Mouse (Mus musculus) stomach, postnatal 0 days (tissue): ENCODE results near the gene Akain1. TPM values are rescaled to one million over a fixed set of nuclear protein-coding genes. Genes with fewer than 3 reads are reported as not detected.
A peak's percentile ranks its signal among the peaks of the same experiment; 100 is the strongest.

ENCODE experiments used
- ATAC-seq: fragments of 200-750 bp; cut with Nextera tagmentation; 2 replicates; pipeline ENCODE4 v1.8.0; 2017; ENCODE audit not compliant: low FRiP score, low TSS enrichment
- DNase-seq: peaks from one replicate; pipeline ENCODE4 v3.0.0-alpha.2; 2016; ENCODE audit warnings: low spot score
- H3K27ac ChIP-seq: fragments of 300-500 bp; sonication (generic); replicated peaks from 2 replicates; pipeline ENCODE4 v1.5.1; 2014; ENCODE audit warnings: mild to moderate bottlenecking, control low read depth
- H3K27me3 ChIP-seq: fragments of 300-500 bp; sonication (generic); 2 replicates; pipeline ENCODE4 v1.6.1; 2014; ENCODE audit warnings: low read length; ENCODE audit not compliant: control insufficient read depth, insufficient read depth
- H3K36me3 ChIP-seq: fragments of 300-500 bp; sonication (generic); 2 replicates; pipeline ENCODE4 v1.6.1; 2014; ENCODE audit warnings: low read length, mixed read lengths; ENCODE audit not compliant: control insufficient read depth, insufficient read depth
- H3K4me1 ChIP-seq: fragments of 300-500 bp; sonication (generic); replicated peaks from 2 replicates; pipeline ENCODE4 v1.6.1; 2014; ENCODE audit warnings: antibody characterized with exemption; ENCODE audit not compliant: control insufficient read depth, insufficient read depth
- H3K4me2 ChIP-seq: fragments of 300-500 bp; sonication (generic); replicated peaks from 2 replicates; pipeline ENCODE4 v1.6.1; 2014; ENCODE audit warnings: low read depth, mild to moderate bottlenecking, control low read depth, moderate library complexity
- H3K4me3 ChIP-seq: fragments of 300-500 bp; sonication (generic); 2 replicates; pipeline ENCODE4 v1.5.1; 2014; ENCODE audit warnings: low read depth, low read length, control low read depth
- H3K9ac ChIP-seq: fragments of 300-500 bp; sonication (generic); 2 replicates; pipeline ENCODE4 v1.6.1; 2014; ENCODE audit warnings: mild to moderate bottlenecking, low read length, control low read depth, mixed read lengths
- H3K9me3 ChIP-seq: fragments of 300-500 bp; sonication (generic); 2 replicates; pipeline ENCODE4 v1.6.1; 2016; ENCODE audit warnings: low read length; ENCODE audit not compliant: control insufficient read depth
- CTCF ChIP-seq: IDR thresholded peaks from 2 replicates; pipeline ENCODE4 v1.5.1; 2016; ENCODE audit warnings: antibody characterized with exemption, low read depth, mild to moderate bottlenecking, moderate library complexity
- EP300 ChIP-seq: optimal IDR thresholded peaks from 2 replicates; pipeline ENCODE3; 2016; ENCODE audit warnings: antibody characterized with exemption
- WGBS: fragments of 180-500 bp; shearing (Covaris S2); extraction: QIAGEN DNeasy Blood & Tissue Kit; methylation state at CpG from one replicate; pipeline ENCODE4 v1.1.7; 2014; 5-methylcytosine and 5-hydroxymethylcytosine counted together
- polyA plus RNA-seq: library from polyadenylated mRNA; unstranded; fragments of >200 nt; fragmentation: Nextera tagmentation; extraction: Ambion mirVana; gene quantifications from 2 replicates; pipeline ENCODE4 v1.2.1, GENCODE M21; 2015

The Akain1 gene
- polyA plus RNA-seq, 1 experiment from 2014 or later, result 0.04 TPM

- ATAC-seq (no peak), DNase-seq (no peak)
- no peaks in the 10 kb centered on the region for H3K36me3 ChIP-seq
- no peaks in the 10 kb centered on the region for H3K9me3 ChIP-seq
- H3K27ac ChIP-seq, result no peak overlapping the region
- no peak overlapping the region for H3K4me2 ChIP-seq
- no peaks in the 10 kb centered on the region for H3K27me3 ChIP-seq
- TF ChIP-seq CTCF (no peak), EP300 (no peak)
- WGBS, result 43% methylated on average over 2 of the region's 2 CpGs
- H3K4me1 ChIP-seq, result no peaks in the 10 kb centered on the region
- H3K9ac ChIP-seq, result no peak overlapping the region
- H3K4me3 ChIP-seq, result no peak overlapping the region
Measured at GRCm38 (mm10) chr17:69498913-69499312, 59.8 kb downstream of the Akain1 start.

GRCm38 (mm10) chr17:69499441-69499840 is 60.3 kb downstream of the Akain1 start:
- H3K27ac ChIP-seq, result no peak overlapping the region
- no peaks in the 10 kb centered on the region for H3K36me3 ChIP-seq
- H3K27me3 ChIP-seq, result no peaks in the 10 kb centered on the region
- no peak overlapping the region for H3K9ac ChIP-seq
- H3K4me3 ChIP-seq, result no peak overlapping the region
- ATAC-seq (no peak), DNase-seq (no peak)
- no peak overlapping the region for H3K4me2 ChIP-seq
- TF ChIP-seq EP300, result no peak
- TF ChIP-seq CTCF, result no peak
- no peaks in the 10 kb centered on the region for H3K9me3 ChIP-seq
- H3K4me1 ChIP-seq, result no peaks in the 10 kb centered on the region
- 33% methylated on average over 5 of the region's 6 CpGs for WGBS

GRCm38 (mm10) chr17:69506070-69506469 is 66.9 kb downstream of the Akain1 start:
- ATAC-seq (no peak), DNase-seq (no peak)
- H3K4me3 ChIP-seq, result no peak overlapping the region
- H3K4me2 ChIP-seq, result no peak overlapping the region
- no peaks in the 10 kb centered on the region for H3K4me1 ChIP-seq
- WGBS, result 36% methylated on average over 3 of the region's 3 CpGs
- TF ChIP-seq CTCF (peak; percentile 66), EP300 (no peak)
- H3K9me3 ChIP-seq, result no peaks in the 10 kb centered on the region
- H3K9ac ChIP-seq, result no peak overlapping the region
- H3K27me3 ChIP-seq, result no peaks in the 10 kb centered on the region
- H3K36me3 ChIP-seq, result no peaks in the 10 kb centered on the region
- no peak overlapping the region for H3K27ac ChIP-seq

- WGBS, result 59% methylated on average over 4 of the region's 4 CpGs
- no peaks in the 10 kb centered on the region for H3K9me3 ChIP-seq
- H3K4me2 ChIP-seq, result no peak overlapping the region
- no peak for DNase-seq
- no peak for ATAC-seq
- H3K4me1 ChIP-seq, result no peaks in the 10 kb centered on the region
- H3K4me3 ChIP-seq, result no peak overlapping the region
- H3K36me3 ChIP-seq, result no peaks in the 10 kb centered on the region
- no peak overlapping the region for H3K9ac ChIP-seq
- TF ChIP-seq CTCF (no peak), EP300 (no peak)
- no peaks in the 10 kb centered on the region for H3K27me3 ChIP-seq
- H3K27ac ChIP-seq, result no peak overlapping the region
Measured at GRCm38 (mm10) chr17:69516344-69516907, 77.3 kb downstream of the Akain1 start.

GRCm38 (mm10) chr17:69531472-69531871 is 92.3 kb downstream of the Akain1 start:
- Histone ChIP-seq H3K36me3 (no peaks in the 10 kb centered on the region), H3K27me3 (no peaks in the 10 kb centered on the region), H3K4me3 (no peak overlapping the region), H3K4me1 (no peaks in the 10 kb centered on the region), H3K27ac (no peak overlapping the region), H3K9me3 (no peaks in the 10 kb centered on the region), H3K4me2 (no peak overlapping the region), H3K9ac (no peak overlapping the region)
- no peak for ATAC-seq
- 77% methylated on average over 5 of the region's 5 CpGs for WGBS
- no peak for DNase-seq
- TF ChIP-seq EP300, result no peak
- TF ChIP-seq CTCF, result no peak

Other genes with a start within 250 kb of the Akain1 start
- gene Zbtb14, start 56.3 kb upstream of the Akain1 start, polyA plus RNA-seq, result 8.7 and 9.0 TPM in 2 replicates